Mouse (Mus musculus) mesoderm, embryonic 11.5 days (tissue): Measurements from ENCODE around the gene Tnfsf12.

Source experiments
- DNase-seq: peaks from one replicate; pipeline ENCODE4 v3.0.0-alpha.2; 2012; ENCODE audit warnings: low read depth, low spot score

Gene Tnfsf12

DNA sequence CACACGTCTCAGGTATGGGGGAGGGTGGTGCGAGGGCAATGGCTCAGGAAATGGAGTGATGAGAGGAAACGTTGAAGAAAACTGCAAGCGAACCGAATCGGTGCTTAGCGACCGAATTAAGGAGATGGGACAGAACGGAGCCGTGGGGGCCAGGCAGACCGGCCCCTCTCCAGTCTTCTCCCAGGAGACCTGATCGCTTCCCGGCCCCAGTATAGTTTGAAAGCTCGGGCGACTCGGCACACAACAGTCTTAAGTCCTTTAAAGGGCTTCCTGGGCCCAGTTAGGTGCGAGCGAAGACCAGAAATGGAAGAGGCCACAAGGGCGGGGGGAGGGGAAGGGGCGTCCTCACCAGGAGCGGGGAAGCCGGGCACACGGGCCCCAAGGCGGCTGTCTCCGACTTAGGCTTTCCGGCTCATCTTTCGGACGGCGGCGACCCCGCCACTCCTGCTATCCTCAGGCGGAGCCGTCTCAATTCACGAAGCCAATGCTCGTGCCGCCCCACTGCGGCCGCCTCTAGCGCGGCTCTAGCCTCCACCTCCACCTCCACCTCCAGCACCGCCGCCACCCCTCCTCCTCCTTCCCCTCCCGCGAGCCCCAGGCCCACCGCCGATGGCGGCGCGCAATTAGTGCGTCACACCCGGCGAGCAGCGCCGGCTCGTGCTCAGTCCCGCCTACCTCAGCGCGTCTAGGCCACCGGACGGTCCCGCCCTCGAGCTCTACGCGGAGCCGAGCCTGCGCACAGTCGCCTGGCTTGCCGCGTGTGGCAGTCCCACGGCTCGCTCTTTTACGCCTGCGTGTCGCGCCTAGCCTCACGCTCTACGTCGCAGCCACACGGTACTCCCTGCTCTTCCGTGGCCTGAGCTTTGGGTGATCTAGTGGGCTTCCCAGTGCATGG, 14.1 kb downstream of the Tnfsf12 start, which contains the start of gene Senp3:
TSS of gene Senp3 (minus strand) at position 771 of the 895 bp plus-strand sequence.
- DNase-seq, result peak; percentile 99

DNA sequence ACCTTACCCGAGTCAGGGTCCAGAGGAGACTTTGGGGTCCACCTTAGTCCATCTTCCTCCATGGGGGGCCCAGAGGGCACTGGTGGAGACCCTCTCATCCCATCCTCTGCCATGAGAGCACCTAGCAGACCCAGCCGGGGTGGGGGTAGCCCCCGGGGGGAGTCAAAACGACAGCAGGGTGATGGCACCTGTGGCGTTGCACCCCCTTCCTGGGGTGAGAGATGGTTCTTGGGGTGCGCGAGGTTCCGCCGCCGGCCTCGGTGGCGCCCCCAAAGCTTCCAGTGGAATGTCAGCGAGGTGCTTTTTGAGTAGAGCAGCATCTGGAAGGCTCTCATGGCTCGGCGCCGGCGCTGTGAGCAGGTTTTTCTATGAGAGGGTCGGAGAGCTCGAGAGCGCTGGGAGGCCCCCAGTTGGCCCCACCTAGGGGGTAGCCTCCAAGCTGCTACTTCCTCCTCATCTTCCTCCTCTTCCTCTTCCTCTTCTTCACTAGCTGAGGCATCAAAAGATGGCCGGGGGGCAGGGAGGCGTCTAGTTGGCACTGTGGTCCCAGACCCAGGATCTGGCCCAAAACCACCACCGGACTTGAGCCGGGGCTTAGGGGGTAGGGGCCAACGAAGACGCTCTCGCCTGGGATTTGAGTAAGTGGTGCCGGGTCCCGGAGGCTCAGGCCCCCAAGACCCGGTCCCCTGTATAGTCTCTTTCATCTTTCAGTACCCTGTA, 15.4 kb downstream of the Tnfsf12 start:
- no peak for DNase-seq

DNA sequence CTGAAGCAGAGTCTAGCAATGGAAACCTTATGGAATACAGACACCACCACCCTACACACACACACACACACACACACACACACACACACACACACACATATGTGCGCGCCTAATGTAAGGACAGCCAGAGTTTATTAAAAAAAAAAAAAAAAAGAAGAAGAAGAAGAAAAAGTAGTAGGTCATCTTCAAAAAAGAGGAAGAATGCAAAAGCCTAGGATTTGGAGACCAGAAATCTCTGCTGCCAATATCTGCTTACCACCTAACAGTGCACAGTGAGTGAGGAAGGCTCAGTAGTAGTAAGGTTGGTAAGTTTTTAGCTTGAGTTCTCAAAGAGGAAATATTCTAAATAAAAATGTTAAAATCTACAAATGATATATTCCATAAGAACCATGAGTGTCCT, 16.5 kb downstream of the Tnfsf12 start:
- DNase-seq, result no peak

DNA sequence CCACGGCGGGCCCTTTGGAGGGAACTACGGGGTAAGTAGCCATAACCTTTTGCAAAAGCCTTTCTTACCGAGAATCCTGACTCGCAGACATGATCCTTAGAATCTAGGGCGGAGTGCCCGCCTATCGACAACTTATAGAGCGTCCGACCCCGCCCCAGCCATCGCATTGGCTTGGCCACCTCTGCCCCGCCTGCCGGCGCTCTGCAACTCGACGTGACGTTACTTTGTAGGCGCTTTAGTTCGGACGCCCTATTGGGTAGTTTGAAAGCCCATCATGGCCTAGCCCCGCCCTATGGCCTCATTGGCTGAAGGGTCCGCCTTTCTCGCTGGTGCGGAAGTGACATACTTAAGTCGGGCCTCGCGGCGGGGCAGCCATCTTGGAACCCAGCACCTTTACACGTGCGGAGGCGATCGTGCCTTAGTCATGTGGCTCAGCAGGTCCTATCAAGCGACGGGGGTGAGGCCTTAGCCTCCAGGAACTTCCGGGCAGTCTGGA, 23.4 kb downstream of the Tnfsf12 start, which contains the start of gene Eif4a1:
TSS of gene Eif4a1 (minus strand) at position 213 of the 496 bp plus-strand sequence.
- peak; percentile 100 for DNase-seq

DNA sequence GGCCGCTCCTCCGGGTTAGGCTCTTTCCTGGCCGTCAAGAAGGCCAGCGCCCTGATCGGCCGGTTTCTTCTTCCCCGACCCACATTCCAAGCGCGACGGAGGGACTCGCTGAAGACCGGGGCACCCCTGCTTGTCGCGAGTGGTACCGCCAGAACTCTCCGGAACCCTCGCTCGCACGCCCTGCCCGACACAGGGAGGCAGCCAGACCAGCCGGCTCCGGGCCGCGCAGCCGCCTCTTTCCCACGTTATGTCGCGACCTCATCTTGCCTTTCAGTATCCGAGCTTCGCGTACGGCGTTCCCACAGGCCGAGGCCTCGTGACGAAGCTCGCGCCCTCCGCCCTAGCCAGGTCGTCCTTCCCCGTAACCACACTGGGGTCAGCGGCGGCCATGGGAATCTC, 23.9 kb downstream of the Tnfsf12 start:
- DNase-seq, result no peak

DNA sequence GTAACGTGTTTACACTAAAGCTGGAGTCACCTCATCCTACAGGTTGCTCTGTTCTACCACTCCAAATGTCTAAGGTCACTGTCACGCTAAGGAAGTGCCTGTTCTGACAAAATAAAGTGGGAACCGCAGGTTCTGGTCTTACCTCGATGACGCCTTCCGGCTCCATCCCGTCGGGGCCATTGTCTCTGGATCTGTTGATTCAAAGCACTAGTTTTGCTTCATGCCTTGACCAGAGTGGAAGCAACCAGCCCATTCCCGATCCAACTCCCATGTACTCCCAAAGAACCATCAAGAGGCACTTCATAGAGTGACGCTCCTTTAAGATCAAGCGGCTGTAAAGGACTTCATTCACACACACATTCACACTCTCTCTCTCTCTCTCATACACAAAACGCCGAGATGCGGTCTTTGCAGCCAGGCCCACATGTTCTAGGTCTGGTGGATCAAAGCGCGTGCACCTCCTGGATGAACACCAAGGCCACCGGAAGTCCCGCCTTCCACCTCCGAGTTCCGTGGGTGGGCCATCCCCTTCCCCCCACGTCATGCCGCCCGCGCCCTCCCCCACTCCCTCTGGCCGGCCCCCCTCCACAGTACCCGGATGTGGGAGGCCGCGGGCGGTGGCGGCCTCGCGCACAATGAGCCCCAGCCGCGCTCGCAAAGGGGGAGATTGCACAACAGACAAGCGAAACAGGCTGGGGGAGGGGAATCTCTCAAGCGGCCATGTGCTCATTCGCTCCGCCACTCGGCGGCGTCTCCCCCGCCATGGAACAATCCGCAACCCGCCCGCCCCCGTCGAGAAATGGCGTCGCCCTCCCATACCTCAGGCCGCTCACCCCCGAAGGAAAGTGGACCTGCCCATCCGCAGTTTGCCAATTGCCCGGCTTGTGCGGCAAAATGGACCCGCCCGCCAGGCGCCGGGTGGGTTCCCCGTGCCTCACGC, 24.6 kb downstream of the Tnfsf12 start:
- DNase-seq, result peak; percentile 96

DNA sequence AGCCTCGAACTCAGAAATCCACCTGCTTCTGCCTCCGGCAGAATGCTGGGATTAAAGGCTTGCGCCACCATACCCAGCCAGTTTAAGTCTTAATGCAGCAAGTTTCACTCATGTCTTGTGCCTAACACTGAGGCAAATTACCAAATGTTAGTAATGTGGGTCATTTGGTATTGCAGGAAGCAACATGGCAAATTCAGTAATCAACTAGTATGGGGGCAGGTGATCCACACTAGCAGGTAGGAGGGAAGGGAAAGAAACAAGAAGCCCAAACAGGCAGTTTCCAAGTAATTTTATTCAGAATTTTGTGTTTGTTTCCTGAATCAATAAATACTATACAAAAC, 29.0 kb downstream of the Tnfsf12 start:
- DNase-seq, result no peak

DNA sequence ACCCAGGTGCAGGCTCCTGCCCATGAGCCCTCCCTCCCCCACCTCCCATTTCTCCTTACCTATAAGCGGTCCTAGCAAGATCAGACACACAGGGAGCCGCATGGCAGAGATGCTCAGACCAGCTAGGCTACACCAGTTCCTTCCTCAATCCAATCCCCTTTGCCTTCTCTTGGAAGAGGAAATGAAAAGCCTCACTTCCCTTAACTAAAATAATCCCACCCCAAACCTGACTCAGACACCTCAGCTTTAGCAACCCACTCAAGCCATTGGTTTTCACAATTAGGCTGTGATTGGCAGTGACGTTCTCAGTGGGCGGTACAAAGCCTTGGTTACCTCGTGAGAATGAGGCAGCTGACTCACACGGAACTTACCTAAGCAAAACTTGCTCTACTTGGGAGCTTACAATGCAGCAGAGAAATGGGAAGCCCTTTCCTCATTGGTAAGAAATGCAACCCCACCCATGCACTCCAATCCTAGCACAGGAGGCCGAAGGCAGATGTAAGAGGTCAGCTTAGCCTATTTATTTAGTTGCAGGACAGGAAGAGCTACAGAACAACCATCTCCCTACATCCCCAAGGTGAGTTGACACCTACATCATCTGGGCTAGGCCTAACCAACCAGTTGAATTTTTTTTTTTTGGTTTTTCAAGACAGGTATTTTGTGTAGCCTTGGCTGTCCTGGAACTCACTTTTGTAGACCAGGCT, 29.5 kb downstream of the Tnfsf12 start, which contains the start of gene Cd68:
TSS of gene Cd68 (minus strand) at position 193 of the 704 bp plus-strand sequence.
- no peak for DNase-seq

DNA sequence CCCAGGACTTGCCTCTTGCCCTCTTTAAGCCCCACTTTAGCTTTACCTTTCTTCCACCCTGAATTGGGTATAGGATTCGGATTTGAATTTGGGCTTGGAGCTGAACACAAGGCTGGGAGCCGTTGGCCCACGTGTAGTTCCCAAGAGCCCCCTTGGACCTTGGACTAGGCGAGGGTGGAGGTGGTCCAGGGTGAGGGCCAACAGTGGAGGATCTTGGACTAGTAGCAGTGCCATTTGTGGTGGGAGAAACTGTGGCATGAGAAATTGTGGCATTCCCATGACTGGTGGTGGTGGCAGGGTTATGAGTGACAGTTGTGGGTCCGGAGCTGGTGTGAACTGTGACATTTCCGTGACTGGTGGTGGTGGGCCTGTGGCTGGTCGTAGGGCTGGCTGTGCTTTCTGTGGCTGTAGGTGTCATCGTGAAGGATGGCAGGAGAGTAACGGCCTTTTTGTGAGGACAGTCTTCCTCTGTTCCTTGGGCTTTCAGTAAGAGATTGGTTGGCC, 30.1 kb downstream of the Tnfsf12 start:
- no peak for DNase-seq

DNA sequence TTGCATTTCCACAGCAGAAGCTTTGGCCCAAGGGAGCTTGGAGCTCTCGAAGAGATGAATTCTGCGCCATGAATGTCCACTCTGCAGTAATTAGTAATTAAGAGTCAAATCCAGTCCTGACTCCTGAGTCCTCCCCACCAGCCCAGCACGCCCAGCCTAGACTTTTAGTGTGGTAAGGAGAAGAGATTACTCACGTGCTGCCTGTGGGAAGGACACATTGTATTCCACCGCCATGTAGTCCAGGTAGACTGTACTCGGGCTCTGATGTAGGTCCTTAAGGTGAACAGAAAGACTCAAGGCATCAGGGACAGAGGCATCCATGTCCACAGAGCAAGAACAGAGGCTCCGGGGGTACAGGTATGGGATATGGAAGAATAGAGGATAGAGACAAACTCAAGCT, 30.8 kb downstream of the Tnfsf12 start:
- no peak for DNase-seq

DNA sequence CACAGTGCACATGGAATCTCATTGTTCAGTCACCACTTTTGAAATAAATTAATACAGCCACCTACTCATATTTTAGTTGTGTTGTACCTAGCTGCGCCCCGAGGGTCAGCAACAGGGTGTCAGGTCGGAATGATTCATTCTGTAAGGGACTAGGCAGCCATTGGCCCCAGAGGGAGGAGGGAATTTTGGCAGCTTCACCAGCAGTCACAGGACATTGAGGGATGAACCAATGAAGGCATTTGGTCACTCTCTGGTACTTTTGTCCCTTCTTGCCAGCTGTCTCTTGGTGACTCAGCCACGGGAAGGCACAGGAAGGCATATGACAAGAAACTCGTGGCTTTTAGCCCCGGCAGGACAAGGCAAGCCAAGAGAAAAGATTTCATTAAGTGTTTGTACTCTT, 31.9 kb downstream of the Tnfsf12 start:
- DNase-seq, result no peak

DNA sequence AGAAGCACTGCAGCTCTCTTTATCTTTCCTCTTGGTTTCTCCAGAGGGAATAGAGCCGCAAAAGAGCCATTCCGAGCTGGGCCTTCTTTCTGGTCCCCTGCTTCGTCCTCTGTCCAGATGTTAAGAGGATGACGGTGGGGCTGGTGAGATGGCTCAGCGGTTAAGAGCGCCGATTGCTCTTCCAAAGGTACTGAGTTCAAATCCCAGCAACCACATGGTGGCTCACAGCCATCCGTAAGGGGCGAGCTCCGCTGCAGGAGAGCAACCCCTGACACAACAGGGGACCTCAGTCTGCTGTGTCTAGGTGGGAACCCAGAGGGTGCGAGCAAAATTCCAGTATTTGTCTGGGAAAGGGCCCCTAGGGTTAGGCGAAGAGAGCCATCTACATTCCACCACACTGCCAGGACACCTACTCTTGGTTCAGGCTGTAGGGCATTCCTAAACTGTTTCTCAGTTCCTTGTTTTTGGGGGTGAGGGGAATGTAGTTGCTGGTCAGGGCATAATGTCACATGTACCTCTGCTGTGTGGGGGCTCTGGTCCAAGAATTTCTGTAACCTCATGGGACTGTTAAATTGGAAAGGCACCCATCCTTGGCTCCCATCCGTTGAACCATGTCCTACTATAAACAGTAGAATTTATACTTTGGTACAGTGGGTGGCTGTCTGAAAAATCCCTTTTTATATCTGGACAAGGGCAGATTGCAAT, 32.5 kb downstream of the Tnfsf12 start:
- no peak for DNase-seq

DNA sequence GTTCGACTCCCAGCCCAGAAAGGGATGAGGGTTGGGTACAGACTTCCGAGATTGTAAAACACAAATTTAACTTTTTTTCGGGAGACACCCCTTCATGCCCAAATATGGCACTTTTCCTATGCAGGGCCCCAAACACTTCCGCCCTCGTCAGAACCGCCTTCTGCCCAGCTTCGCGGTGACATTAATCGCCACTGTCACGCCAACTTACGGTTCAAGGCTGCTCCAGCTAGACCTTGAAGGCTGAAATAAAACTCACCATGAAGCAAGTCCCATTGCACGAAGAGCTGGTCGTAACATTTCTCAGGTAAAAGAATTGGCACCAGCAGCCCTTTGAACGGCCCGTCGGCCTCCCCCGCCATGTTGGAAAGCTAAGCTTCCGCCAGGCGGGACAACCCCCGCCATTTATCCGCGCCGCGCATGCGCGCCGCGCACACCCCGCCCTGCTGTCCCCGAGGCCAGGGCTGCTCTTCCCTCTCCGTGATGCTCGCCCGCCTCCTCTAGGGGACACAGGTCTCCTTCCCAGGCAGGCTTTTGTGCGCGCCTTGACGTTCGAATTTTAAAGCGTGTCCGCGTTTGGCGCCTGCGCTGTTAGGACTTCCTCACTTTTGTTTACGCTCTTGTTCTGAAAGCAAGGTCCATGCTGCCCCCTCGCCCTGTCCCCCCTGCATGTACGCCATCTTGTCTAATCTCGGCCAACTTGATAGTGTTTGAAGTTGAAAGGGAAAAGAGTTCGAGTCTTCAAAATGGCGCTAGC, 33.3 kb downstream of the Tnfsf12 start, which contains the start of gene Mpdu1:
TSS of gene Mpdu1 (minus strand) at position 430 of the 754 bp plus-strand sequence.
- DNase-seq, result peak; percentile 99

DNA sequence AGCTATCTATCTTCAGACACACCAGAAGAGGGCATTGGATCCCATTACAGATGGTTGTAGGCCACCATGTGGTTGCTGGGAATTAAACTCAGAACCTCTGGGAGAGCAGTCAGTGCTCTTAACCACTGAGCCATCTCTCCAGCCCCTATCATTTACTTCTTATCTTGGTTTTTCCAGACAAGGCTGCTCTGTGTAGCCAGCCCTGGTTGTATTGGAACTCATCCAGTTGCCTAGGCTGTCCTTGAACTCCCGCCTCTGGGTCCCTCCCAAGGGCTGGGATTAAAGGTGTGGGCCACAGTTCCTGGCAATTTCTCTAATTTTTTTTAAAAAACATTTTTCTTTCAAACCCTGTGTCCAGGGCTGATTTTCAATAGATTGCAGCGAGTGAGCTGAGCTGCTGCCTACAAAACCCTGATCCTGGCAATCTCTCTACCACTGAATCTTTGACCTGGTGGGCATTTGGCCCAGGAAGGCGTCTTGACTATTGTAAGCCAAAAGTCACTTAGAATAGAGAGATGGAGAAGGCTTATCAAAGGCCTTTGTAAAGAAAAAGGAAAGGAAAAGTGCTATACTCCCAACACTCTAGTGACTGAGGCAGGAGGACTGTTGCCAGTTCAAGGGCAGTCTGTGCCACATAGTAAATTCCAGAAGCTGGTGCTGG, 34.3 kb downstream of the Tnfsf12 start:
- no peak for DNase-seq

DNA sequence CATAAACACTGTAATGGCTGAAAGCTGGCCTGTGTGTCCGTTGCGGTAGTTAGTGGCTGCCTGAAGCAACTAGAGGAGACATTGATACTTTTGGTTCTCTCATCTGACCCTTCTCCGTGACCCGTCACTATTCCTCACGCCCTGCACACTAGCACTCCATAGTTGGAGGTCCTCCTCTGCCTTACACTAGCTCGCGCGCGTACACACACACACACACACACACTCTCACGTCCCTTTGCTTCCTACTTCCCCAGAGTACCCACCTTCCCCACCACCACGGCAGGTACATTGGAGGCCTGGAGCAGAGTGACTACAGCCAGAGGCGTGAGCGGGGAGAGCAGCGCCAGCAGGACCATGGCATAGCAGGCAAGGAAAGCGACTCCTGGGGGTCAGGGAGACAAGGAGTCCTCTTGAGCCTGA, 38.2 kb downstream of the Tnfsf12 start:
- no peak for DNase-seq

DNA sequence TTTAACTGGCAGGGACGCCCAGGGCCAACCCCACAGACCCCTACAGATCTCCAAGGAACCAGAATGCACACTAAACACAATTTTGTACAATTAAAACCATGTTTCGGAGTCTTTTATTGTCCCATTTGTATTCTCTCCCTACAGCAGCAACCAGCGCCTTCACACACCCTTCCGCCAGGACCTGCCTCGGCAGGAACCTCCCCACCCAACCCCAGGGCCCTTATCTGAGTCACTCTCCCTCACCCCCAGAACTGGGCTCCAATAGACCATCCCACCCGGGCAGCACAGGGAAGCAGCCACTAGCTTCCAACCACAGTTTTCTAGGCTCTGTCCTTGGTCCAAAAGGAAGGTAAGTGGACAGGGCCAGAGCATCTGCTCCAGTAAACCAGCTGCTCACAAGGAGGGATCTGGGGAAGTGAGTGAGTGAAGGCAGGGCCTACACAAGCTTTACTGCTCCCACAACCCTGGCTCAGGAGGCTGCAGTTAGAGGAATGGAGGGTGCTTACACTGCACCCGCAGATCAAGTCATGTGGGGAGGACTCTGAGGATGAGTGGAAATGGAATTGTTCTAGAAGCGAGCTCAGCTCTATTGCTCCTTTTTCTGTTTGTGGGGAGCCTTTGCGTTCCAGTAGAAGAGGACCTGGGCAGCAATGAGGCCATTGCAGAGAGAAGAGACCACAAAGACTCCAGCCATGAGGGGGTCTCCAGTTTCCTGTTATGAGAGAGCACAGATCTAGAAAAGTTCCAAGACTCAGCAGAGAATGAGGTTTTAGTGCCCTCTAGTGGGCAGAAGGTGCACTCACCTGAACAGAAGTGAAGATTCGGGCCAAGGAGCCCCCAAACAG, 38.8 kb downstream of the Tnfsf12 start:
- peak; percentile 77 for DNase-seq

DNA sequence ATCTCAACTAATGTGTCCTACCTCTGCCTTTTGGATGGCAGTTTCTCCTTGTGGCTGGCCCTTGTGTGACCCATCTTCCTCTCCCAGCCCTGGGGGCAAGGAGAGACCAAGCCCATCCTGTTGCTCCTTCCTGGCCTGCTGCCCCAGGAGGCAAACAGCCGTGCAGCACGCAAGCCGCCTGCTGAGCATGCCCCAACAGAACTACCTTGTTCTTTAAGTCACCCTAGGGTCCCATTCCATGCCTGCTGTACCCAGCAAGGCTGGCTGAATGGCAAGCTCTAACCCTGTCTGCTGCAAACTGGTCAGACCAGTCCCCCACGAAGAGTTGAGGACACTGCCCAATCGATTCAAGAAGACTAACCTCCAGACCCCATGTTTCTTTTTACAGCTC, 39.6 kb downstream of the Tnfsf12 start:
- DNase-seq, result no peak
